Mouse (Mus musculus): ENCODE results near the gene Rbfox1. TPM values are rescaled to one million over a fixed set of nuclear protein-coding genes. Genes with fewer than 3 reads are reported as not detected.

The Rbfox1 gene
- polyA plus RNA-seq, 1 experiment: 142 TPM

DNA sequence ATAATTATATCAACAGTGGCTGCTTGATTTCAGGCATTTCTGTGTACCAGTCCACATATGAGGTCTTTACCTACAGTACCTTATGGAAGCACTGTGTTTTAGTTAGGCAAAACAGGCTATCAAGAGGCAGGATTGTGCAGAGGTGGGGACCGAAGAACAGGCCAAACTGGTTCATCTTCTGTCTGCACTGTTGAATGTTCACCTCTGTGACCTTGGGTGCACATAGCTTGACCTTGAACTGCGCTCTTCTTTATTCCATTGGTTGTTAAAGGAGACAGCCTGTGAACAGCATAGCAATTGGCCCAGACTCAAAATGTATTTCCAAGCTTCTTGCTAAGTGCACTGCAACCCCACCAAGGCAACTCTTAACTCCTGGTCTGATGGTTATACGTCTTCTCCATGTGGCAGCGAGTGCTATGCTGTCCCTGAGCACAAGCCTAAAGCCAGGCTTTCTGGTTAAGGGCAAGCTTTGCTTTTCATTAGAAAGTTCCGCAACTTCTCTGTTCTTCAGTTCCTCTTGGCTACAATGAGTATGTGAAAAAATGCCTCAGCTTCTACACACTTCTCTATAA is 1196.6 kb downstream of the Rbfox1 start:
- TF ChIP-seq CTCF (IDR thresholded peaks at IDR 0.05; ENCODE audit: extremely low read depth, insufficient read depth, low read length) (no peak), POLR2A (IDR thresholded peaks at IDR 0.05; ENCODE audit: extremely low read depth, insufficient read depth, low read length) (no peak)
- no peak overlapping the region for H3K27ac ChIP-seq (ENCODE audit: insufficient read depth, low read length)

GRCm38 (mm10) chr16:7083937-7084336 is 1198.8 kb downstream of the Rbfox1 start:
- Histone ChIP-seq H3K4me3 (ENCODE audit: insufficient read depth, low read length) (no peak overlapping the region), H3K27ac (ENCODE audit: insufficient read depth, low read length) (no peak overlapping the region), H3K4me1 (ENCODE audit: control insufficient read depth, insufficient read depth, low read length) (peaks cover 8% of the 10 kb centered on the region)
- TF ChIP-seq CTCF (IDR thresholded peaks at IDR 0.05; ENCODE audit: extremely low read depth, insufficient read depth, low read length) (no peak), POLR2A (IDR thresholded peaks at IDR 0.05; ENCODE audit: extremely low read depth, insufficient read depth, low read length) (no peak)

More for the DNA sequence above, 1196.6 kb downstream of the Rbfox1 start:
- H3K4me1 ChIP-seq (ENCODE audit: control insufficient read depth, insufficient read depth, low read length): peaks cover 9% of the 10 kb centered on the region
- H3K4me3 ChIP-seq (ENCODE audit: insufficient read depth, low read length): no peak overlapping the region

- H3K4me3 ChIP-seq (ENCODE audit: insufficient read depth, low read length): no peak overlapping the region
- H3K4me1 ChIP-seq (ENCODE audit: control insufficient read depth, insufficient read depth, low read length): peaks cover 3% of the 10 kb centered on the region
- no peak overlapping the region for H3K27ac ChIP-seq (ENCODE audit: insufficient read depth, low read length)
- TF ChIP-seq POLR2A (IDR thresholded peaks at IDR 0.05; ENCODE audit: extremely low read depth, insufficient read depth, low read length) (no peak), CTCF (IDR thresholded peaks at IDR 0.05; ENCODE audit: extremely low read depth, insufficient read depth, low read length) (no peak)
Observed at GRCm38 (mm10) chr16:7088601-7089430, 1203.7 kb downstream of the Rbfox1 start.

GRCm38 (mm10) chr16:7089475-7089874 is 1204.3 kb downstream of the Rbfox1 start:
- no peak overlapping the region for H3K27ac ChIP-seq (ENCODE audit: insufficient read depth, low read length)
- no peak overlapping the region for H3K4me3 ChIP-seq (ENCODE audit: insufficient read depth, low read length)
- TF ChIP-seq CTCF (IDR thresholded peaks at IDR 0.05; ENCODE audit: extremely low read depth, insufficient read depth, low read length): no peak
- TF ChIP-seq POLR2A (IDR thresholded peaks at IDR 0.05; ENCODE audit: extremely low read depth, insufficient read depth, low read length): no peak
- H3K4me1 ChIP-seq (ENCODE audit: control insufficient read depth, insufficient read depth, low read length): peaks cover 4% of the 10 kb centered on the region

DNA sequence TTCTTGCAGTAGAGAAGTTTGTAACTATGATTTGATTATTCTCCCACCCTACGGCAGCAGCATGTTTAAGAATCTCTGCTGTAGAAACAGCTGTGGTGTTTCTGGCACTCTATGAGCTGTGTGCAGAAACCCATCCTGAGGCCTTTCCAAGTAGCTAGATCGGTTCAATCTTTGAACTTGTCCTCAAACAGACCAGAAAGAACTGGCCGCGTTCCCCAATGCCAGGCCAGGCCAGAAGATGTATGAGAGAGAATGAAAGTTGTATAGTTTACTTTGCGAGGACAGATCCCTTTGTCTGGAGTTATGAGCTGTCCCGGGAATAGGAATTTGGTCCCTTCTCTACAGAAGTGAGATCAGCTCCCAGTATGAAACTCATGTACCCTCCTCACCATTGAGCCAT is 1205.0 kb downstream of the Rbfox1 start:
- TF ChIP-seq POLR2A (IDR thresholded peaks at IDR 0.05; ENCODE audit: extremely low read depth, insufficient read depth, low read length): no peak
- no peak for TF ChIP-seq CTCF (IDR thresholded peaks at IDR 0.05; ENCODE audit: extremely low read depth, insufficient read depth, low read length)
- peaks cover 4% of the 10 kb centered on the region for H3K4me1 ChIP-seq (ENCODE audit: control insufficient read depth, insufficient read depth, low read length)
- H3K4me3 ChIP-seq (ENCODE audit: insufficient read depth, low read length): no peak overlapping the region
- no peak overlapping the region for H3K27ac ChIP-seq (ENCODE audit: insufficient read depth, low read length)

DNA sequence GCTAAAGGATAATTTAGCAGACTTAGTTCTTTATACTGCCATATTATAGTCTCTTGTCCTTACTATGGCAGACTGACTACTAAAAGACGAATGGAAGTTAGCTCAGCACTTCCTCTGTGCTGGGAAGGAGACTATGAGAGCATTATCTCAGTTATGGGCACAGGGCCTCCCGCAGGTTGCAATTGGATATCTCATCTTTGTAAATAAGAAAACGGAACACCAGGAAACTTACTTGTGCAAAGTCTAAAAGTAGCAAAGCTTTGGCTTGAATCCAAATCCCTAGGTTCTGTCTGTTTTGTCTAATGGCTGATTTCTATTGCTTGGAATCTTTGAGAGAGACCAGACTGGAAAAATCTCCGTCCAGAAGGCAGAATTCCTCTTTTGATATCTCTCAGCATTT is 1207.7 kb downstream of the Rbfox1 start:
- TF ChIP-seq POLR2A (IDR thresholded peaks at IDR 0.05; ENCODE audit: extremely low read depth, insufficient read depth, low read length) (no peak), CTCF (IDR thresholded peaks at IDR 0.05; ENCODE audit: extremely low read depth, insufficient read depth, low read length) (no peak)
- Histone ChIP-seq H3K4me3 (ENCODE audit: insufficient read depth, low read length) (no peak overlapping the region), H3K27ac (ENCODE audit: insufficient read depth, low read length) (no peak overlapping the region), H3K4me1 (ENCODE audit: control insufficient read depth, insufficient read depth, low read length) (peaks cover 4% of the 10 kb centered on the region)

DNA sequence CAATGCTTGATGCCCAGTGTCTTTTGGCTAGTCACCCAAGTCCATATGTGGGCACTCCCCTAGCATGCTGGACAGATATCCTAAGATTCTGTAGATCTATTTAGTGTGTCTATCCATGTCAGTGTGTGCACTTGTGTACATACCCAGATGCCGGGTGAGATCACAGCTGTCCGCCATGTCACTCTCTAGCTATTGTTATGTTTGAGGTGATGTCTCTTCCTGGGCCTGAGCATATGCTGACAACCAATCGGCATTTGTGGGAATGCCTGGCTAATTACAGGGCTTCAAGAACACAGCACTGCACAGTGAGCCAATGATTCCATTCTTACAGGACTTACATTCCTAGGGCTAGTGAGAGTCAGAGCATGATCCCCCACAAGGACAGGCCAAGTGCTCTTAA is 1208.5 kb downstream of the Rbfox1 start:
- no peak overlapping the region for H3K27ac ChIP-seq (ENCODE audit: insufficient read depth, low read length)
- H3K4me3 ChIP-seq (ENCODE audit: insufficient read depth, low read length): no peak overlapping the region
- TF ChIP-seq POLR2A (IDR thresholded peaks at IDR 0.05; ENCODE audit: extremely low read depth, insufficient read depth, low read length) (no peak), CTCF (IDR thresholded peaks at IDR 0.05; ENCODE audit: extremely low read depth, insufficient read depth, low read length) (no peak)
- H3K4me1 ChIP-seq (ENCODE audit: control insufficient read depth, insufficient read depth, low read length): peaks cover 4% of the 10 kb centered on the region

DNA sequence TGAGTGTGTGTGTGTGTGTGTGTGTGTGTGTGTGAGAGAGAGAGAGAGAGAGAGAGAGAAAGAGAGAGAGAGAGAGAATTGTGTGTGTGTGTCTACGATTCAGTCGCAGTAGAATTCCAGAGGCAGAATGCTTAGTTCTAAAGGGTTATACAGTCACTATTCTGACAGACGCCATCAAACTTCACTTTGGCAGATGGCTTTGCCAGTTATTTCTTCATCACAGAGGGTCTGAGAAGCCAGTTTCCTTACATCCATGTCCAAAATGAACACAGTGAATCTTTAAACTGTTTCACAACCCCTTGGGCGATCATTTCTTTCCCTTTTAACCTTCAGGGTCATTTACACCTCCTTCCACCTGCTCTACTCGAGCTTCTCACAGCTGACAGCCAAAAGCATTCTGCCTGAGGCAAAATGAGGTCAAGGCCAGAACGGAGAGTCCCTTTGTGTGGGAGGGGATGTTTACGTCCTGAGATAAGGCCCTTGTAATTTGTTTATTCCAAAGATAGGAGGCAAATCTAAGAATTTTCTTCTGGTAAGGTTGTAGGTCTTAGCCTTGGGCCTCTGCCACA is 1209.1 kb downstream of the Rbfox1 start:
- Histone ChIP-seq H3K4me1 (ENCODE audit: control insufficient read depth, insufficient read depth, low read length) (peaks cover 3% of the 10 kb centered on the region), H3K27ac (ENCODE audit: insufficient read depth, low read length) (no peak overlapping the region), H3K4me3 (ENCODE audit: insufficient read depth, low read length) (no peak overlapping the region)
- TF ChIP-seq CTCF (IDR thresholded peaks at IDR 0.05; ENCODE audit: extremely low read depth, insufficient read depth, low read length) (no peak), POLR2A (IDR thresholded peaks at IDR 0.05; ENCODE audit: extremely low read depth, insufficient read depth, low read length) (no peak)

DNA sequence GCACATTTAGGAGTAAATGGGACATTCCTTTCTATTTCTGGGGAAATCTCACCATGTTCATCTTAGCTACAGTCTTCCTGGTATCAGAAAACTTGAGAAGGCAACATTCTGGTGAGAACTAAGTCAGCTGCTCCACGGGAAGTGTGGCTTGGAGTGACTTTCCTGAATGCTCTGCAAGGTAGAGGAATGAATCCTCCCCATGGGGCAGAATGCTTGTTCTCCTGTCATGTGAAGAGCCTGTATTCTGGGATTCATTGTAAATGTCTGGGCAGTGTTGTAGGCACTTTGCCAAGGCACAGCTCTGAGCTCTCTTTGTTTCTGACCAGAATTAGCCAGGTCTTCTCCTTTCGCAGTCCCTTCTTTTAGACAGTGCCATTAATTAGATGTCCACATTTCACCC is 1211.9 kb downstream of the Rbfox1 start:
- Histone ChIP-seq H3K4me1 (ENCODE audit: control insufficient read depth, insufficient read depth, low read length) (peaks cover 5% of the 10 kb centered on the region), H3K27ac (ENCODE audit: insufficient read depth, low read length) (no peak overlapping the region), H3K4me3 (ENCODE audit: insufficient read depth, low read length) (no peak overlapping the region)
- TF ChIP-seq POLR2A (IDR thresholded peaks at IDR 0.05; ENCODE audit: extremely low read depth, insufficient read depth, low read length): no peak
- TF ChIP-seq CTCF (IDR thresholded peaks at IDR 0.05; ENCODE audit: extremely low read depth, insufficient read depth, low read length): no peak

All from cortical plate, adult 2 months (tissue).